Mouse (Mus musculus) bone marrow, adult 2 months (tissue): Measurements from ENCODE around the gene Syn3.

Source experiments
- CTCF ChIP-seq: fragments of 200-500 bp; IDR thresholded peaks from 2 replicates; pipeline ENCODE4 v1.5.1; 2011; ENCODE audit warnings: low read length, control low read depth; ENCODE audit not compliant: control insufficient read depth, insufficient read depth
- POLR2A ChIP-seq: fragments of 200-500 bp; IDR thresholded peaks from 2 replicates; pipeline ENCODE4 v1.6.1; 2011; ENCODE audit warnings: low read depth, mild to moderate bottlenecking, control low read depth, low read length, borderline replicate concordance; ENCODE audit not compliant: control insufficient read depth

- no peak for TF ChIP-seq POLR2A
- no peak for TF ChIP-seq CTCF
Observed at GRCm38 (mm10) chr10:86242721-86243120, 256.0 kb downstream of the Syn3 start.
